Mouse (Mus musculus): ENCODE results near the gene Zfp385b. TPM values are rescaled to one million over a fixed set of nuclear protein-coding genes. Genes with fewer than 3 reads are reported as not detected.

Gene Zfp385b
- total and polyA plus RNA-seq, 3 experiments: not detected

- Histone ChIP-seq H3K36me3 (replicated peaks in 1 of 2; ENCODE audit: control insufficient read depth in 1 of 2, insufficient read depth in 1 of 2, low read length in 1 of 2) (no peaks in the 10 kb centered on the region), H3K4me3 (replicated peaks in 1 of 3; ENCODE audit: low read depth in 2 of 3, low read length in 2 of 3, poor library complexity in 1 of 3) (no peak overlapping the region), H3K4me1 (ENCODE audit: control insufficient read depth in 1 of 2, insufficient read depth in 2 of 2) (no peaks in the 10 kb centered on the region), H3K4me2 (ENCODE audit: insufficient read depth, low read depth, poor library complexity, severe bottlenecking) (no peak overlapping the region), H3K27me3 (replicated peaks) (no peaks in the 10 kb centered on the region), H3K9ac (ENCODE audit: insufficient read depth, low read depth) (no peak overlapping the region), H3K27ac (ENCODE audit: insufficient read depth, low read depth) (no peak overlapping the region), H3K9me3 (replicated peaks; ENCODE audit: low read length) (peaks cover 43% of the 10 kb centered on the region), H3K79me2 (replicated peaks; ENCODE audit: control insufficient read depth, extremely low read depth, insufficient read depth, poor library complexity, severe bottlenecking) (no peaks in the 10 kb centered on the region)
- TF ChIP-seq ETS1 (conservative IDR thresholded peaks at IDR 0.05; ENCODE audit: low read depth, low read length) (no peak), ELF1 (IDR thresholded peaks at IDR 0.05; ENCODE audit: low read depth, low read length) (no peak), HCFC1 (IDR thresholded peaks at IDR 0.05; ENCODE audit: low read depth, low read length) (no peak), EP300 (IDR thresholded peaks at IDR 0.05; ENCODE audit: low read length) (no peak), MXI1 (IDR thresholded peaks at IDR 0.05; ENCODE audit: low read depth, low read length) (no peak), MAX (IDR thresholded peaks at IDR 0.05; ENCODE audit: low read length) (no peak), USF1 (IDR thresholded peaks at IDR 0.05; ENCODE audit: low read depth, low read length) (no peak), ZNF384 (IDR thresholded peaks at IDR 0.05; ENCODE audit: low read depth, low read length) (no peak), ZC3H11A (IDR thresholded peaks at IDR 0.05; ENCODE audit: low read depth, low read length) (no peak), POLR2AphosphoS2 (IDR thresholded peaks at IDR 0.05; ENCODE audit: low read depth, low read length) (no peak), MEF2A (IDR thresholded peaks at IDR 0.05; ENCODE audit: borderline replicate concordance, low read depth, low read length) (no peak), POLR2A (IDR thresholded peaks at IDR 0.05; ENCODE audit: low read depth, low read length) (no peak), E2F4 (IDR thresholded peaks at IDR 0.05; ENCODE audit: insufficient replicate concordance, low read depth, low read length) (no peak), CTCF (conservative IDR thresholded peaks at IDR 0.05 in 1 of 2, IDR thresholded peaks at IDR 0.05 in 1 of 2; ENCODE audit: low read depth in 2 of 2, low read length in 2 of 2) (no peak), ZMIZ1 (IDR thresholded peaks at IDR 0.05; ENCODE audit: low read depth, low read length) (no peak)
- dilution Hi-C loops (cut with MboI; ENCODE audit: extremely low pct_ligation_motif_present, extremely low pct_unique_long_range_greater_than_20kb, low sequenced_read_pairs): no loop called here
- in situ Hi-C loops (cut with MboI; ENCODE audit: low pct_ligation_motif_present, low pct_unique_long_range_greater_than_20kb, low sequenced_read_pairs): loop anchor here (10.0 to 25.0 kb wide), 2 partner anchors 645 to 742 kb away; no protein-coding TSS in a partner anchor
- no peak for DNase-seq (ENCODE audit: extremely low read depth)
These were observed 112.3 kb downstream of the Zfp385b start for GRCm38 (mm10) chr2:77707138-77707537.

GRCm38 (mm10) chr2:77705476-77705875 is 114.0 kb downstream of the Zfp385b start:
- no peaks in the 10 kb centered on the region for H3K36me3 ChIP-seq (replicated peaks in 1 of 2; ENCODE audit: control insufficient read depth in 1 of 2, insufficient read depth in 1 of 2, low read length in 1 of 2)
- H3K4me3 ChIP-seq (replicated peaks in 1 of 3; ENCODE audit: low read depth in 2 of 3, low read length in 2 of 3, poor library complexity in 1 of 3): no peak overlapping the region
- no peaks in the 10 kb centered on the region for H3K4me1 ChIP-seq (ENCODE audit: control insufficient read depth in 1 of 2, insufficient read depth in 2 of 2)
- H3K9me3 ChIP-seq (replicated peaks; ENCODE audit: low read length): peaks cover 43% of the 10 kb centered on the region
- no peaks in the 10 kb centered on the region for H3K79me2 ChIP-seq (replicated peaks; ENCODE audit: control insufficient read depth, extremely low read depth, insufficient read depth, poor library complexity, severe bottlenecking)
- H3K27ac ChIP-seq (ENCODE audit: insufficient read depth, low read depth): no peak overlapping the region
- in situ Hi-C loops (cut with MboI; ENCODE audit: low pct_ligation_motif_present, low pct_unique_long_range_greater_than_20kb, low sequenced_read_pairs): loop anchor here (10.0 to 25.0 kb wide), 2 partner anchors 643 to 741 kb away; no protein-coding TSS in a partner anchor
- no peak for DNase-seq (ENCODE audit: extremely low read depth)
- TF ChIP-seq MXI1 (IDR thresholded peaks at IDR 0.05; ENCODE audit: low read depth, low read length): no peak
- no peak for TF ChIP-seq TCF12 (IDR thresholded peaks at IDR 0.05; ENCODE audit: low read depth, low read length)
- no peak for TF ChIP-seq ZKSCAN1 (IDR thresholded peaks at IDR 0.05; ENCODE audit: borderline replicate concordance, low read depth, low read length)
- no peak for TF ChIP-seq CHD1 (IDR thresholded peaks at IDR 0.05; ENCODE audit: low read depth, low read length)
- TF ChIP-seq MAFK (IDR thresholded peaks at IDR 0.05; ENCODE audit: insufficient replicate concordance, low read length): no peak
- TF ChIP-seq NELFE (IDR thresholded peaks at IDR 0.05; ENCODE audit: low read depth, low read length): no peak
- no peak overlapping the region for H3K9ac ChIP-seq (ENCODE audit: insufficient read depth, low read depth)
- dilution Hi-C loops (cut with MboI; ENCODE audit: extremely low pct_ligation_motif_present, extremely low pct_unique_long_range_greater_than_20kb, low sequenced_read_pairs): no loop called here
- H3K4me2 ChIP-seq (ENCODE audit: insufficient read depth, low read depth, poor library complexity, severe bottlenecking): no peak overlapping the region
- H3K27me3 ChIP-seq (replicated peaks): no peaks in the 10 kb centered on the region

All from CH12.LX (cell line).